Mouse (Mus musculus) limb, embryonic 11.5 days (tissue): ENCODE measurements around the gene Atoh8. TPM values are rescaled to one million over a fixed set of nuclear protein-coding genes. Genes with fewer than 3 reads are reported as not detected.

ENCODE experiments used
- ATAC-seq: fragments of 200-750 bp; cut with Nextera tagmentation; 2 replicates; pipeline ENCODE4 v1.8.0; 2017; ENCODE audit warnings: low read depth; ENCODE audit not compliant: insufficient number of reproducible peaks, low FRiP score, low TSS enrichment
- DNase-seq: peaks from one replicate; pipeline ENCODE4 v3.0.0-alpha.2; 2015; ENCODE audit warnings: low spot score
- H3K27ac ChIP-seq: fragments of 300-500 bp; sonication (generic); replicated peaks from 2 replicates; pipeline ENCODE4 v1.5.1; 2014; ENCODE audit warnings: low read depth, mild to moderate bottlenecking, low read length
- H3K27me3 ChIP-seq: fragments of 300-500 bp; sonication (generic); 2 replicates; pipeline ENCODE4 v1.6.1; 2014; ENCODE audit warnings: mild to moderate bottlenecking, low read length, mixed read lengths; ENCODE audit not compliant: control insufficient read depth, insufficient read depth
- H3K36me3 ChIP-seq: fragments of 300-500 bp; sonication (generic); 2 replicates; pipeline ENCODE4 v1.6.1; 2014; ENCODE audit warnings: mild to moderate bottlenecking, low read length, moderate library complexity, mixed read lengths; ENCODE audit not compliant: control insufficient read depth, insufficient read depth
- H3K4me1 ChIP-seq: fragments of 300-500 bp; sonication (generic); 2 replicates; pipeline ENCODE4 v1.6.1; 2014; ENCODE audit warnings: low read length, mixed read lengths; ENCODE audit not compliant: control insufficient read depth, insufficient read depth
- H3K4me2 ChIP-seq: fragments of 300-500 bp; sonication (generic); 2 replicates; pipeline ENCODE4 v1.6.1; 2014; ENCODE audit warnings: low read depth, mild to moderate bottlenecking, moderate library complexity; ENCODE audit not compliant: severe bottlenecking
- H3K4me3 ChIP-seq: fragments of 300-500 bp; sonication (generic); 2 replicates; pipeline ENCODE4 v1.5.1; 2014; ENCODE audit warnings: low read depth, low read length
- H3K9ac ChIP-seq: fragments of 300-500 bp; sonication (generic); 2 replicates; pipeline ENCODE4 v1.6.1; 2014; ENCODE audit warnings: mild to moderate bottlenecking, low read length
- H3K9me3 ChIP-seq: fragments of 300-500 bp; sonication (generic); 2 replicates; pipeline ENCODE4 v1.6.1; 2016; ENCODE audit warnings: low read length; ENCODE audit not compliant: control insufficient read depth
- WGBS: fragments of 180-500 bp; shearing (Covaris S2); extraction: QIAGEN DNeasy Blood & Tissue Kit; methylation state at CpG from one replicate; pipeline ENCODE4 v1.1.7; 2014; 5-methylcytosine and 5-hydroxymethylcytosine counted together
- polyA plus RNA-seq: library from polyadenylated mRNA; unstranded; fragments of >200 nt; fragmentation: Nextera tagmentation; extraction: Ambion mirVana; gene quantifications from 2 replicates; pipeline ENCODE4 v1.2.1, GENCODE M21; 2014

The Atoh8 gene
- polyA plus RNA-seq, 1 experiment from 2014 or later = 22.9 TPM

DNA sequence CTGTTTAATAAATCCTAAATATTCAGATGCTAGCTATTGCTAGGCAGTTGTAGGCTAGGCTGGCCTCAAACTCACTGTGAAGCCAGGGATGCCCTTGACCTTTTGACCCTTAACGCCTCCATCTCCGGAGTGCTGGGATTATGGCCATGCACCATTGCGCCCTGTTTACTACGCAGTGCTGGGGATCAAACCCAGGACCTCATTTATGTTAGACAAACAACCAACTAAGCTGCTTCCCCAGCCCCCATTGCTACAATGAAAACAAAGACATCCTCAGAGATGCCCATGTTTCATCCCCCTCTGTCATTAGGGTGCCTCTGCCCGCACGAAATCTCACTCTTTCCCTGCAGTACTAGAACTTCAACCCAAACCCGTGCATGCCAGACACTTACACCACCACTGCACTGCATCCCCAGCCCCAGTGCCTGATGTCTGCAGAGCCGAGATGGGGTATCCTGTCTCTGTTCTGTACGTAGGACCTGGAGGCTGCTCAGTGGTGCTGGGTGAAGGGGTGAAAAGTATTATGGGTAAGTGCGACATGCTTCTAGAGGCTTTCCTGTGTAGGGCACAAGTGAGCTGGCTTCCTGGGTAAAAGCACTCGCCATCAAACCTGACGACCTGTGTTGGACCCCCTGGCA is 26.4 kb upstream of the Atoh8 start:
- Histone ChIP-seq H3K27ac (no peak overlapping the region), H3K9ac (no peak overlapping the region), H3K9me3 (no peaks in the 10 kb centered on the region), H3K4me2 (no peak overlapping the region), H3K36me3 (no peaks in the 10 kb centered on the region), H3K27me3 (no peaks in the 10 kb centered on the region), H3K4me1 (no peaks in the 10 kb centered on the region), H3K4me3 (no peak overlapping the region)
- ATAC-seq = no peak
- WGBS = 73% methylated on average over 12 of the region's 12 CpGs
- DNase-seq = no peak

DNA sequence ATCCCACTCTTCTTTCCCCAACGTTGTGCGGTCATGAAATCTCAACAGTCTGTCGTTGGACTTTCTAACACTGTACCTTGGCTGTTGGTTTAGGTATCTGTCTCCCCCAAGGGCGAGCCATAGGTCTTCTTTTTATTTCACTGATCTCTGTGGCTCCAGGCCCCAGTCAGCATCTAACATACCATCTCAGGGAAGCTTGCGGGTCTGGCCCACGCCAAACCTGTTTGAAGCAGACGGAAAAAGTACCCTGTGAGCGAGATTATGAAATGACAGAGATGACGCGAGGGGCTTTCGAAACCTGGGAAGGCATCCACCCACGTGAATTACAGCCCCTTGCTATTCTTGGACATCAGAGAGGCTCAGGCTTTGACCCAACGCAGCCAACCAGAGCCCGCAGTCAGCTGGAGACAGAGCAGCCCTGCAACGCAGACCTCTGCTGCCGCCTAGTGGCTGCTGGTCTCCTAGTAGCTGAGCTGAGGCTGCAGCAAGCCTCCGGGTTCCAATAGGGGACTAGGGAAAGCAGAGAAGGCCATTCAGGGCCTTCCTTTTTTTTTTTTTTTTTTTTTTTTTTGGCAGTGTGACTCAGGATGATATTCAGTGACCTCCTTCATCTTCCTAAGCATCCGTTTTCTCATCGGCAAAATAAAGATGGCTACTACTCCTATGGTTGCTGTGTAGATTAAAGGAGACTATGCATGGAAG is 25.8 kb upstream of the Atoh8 start:
- WGBS = 34% methylated on average over 19 of the region's 19 CpGs
- no peak overlapping the region for H3K27ac ChIP-seq
- ATAC-seq = peak; percentile 82

DNA sequence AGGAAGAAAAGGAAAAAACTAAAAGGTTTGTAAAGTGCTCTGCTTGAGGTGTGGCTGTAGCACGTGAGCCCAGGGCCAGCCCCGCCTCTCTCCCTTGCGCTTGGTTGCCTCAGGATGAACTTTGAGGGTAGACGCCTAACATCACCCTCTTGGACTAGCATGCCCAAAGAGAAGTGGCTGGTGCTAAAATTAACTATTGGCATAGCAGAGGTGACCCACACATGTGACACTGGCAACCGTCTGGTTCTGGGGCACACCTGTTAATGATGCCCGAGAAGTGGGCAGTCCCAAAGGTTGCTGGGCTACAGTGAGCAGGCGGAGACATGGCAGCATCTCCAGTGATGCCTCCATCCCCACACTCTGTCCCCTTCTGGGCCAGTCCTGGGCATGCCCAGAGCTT is 24.1 kb upstream of the Atoh8 start:
- Histone ChIP-seq H3K27me3 (no peaks in the 10 kb centered on the region), H3K36me3 (no peaks in the 10 kb centered on the region), H3K27ac (no peak overlapping the region), H3K4me2 (no peak overlapping the region), H3K4me1 (peaks cover under 1% of the 10 kb centered on the region; the same call in 1 of the 2 replicates), H3K9ac (no peak overlapping the region), H3K9me3 (no peaks in the 10 kb centered on the region), H3K4me3 (no peak overlapping the region)
- DNase-seq (no peak), ATAC-seq (no peak)
- WGBS = 78% methylated on average over 7 of the region's 7 CpGs

More for the DNA sequence above, 25.8 kb upstream of the Atoh8 start:
- Histone ChIP-seq H3K9me3 (no peaks in the 10 kb centered on the region), H3K36me3 (no peaks in the 10 kb centered on the region), H3K4me1 (no peaks in the 10 kb centered on the region), H3K4me3 (no peak overlapping the region), H3K9ac (no peak overlapping the region), H3K4me2 (no peak overlapping the region), H3K27me3 (no peaks in the 10 kb centered on the region)
- DNase-seq = peak; percentile 97

DNA sequence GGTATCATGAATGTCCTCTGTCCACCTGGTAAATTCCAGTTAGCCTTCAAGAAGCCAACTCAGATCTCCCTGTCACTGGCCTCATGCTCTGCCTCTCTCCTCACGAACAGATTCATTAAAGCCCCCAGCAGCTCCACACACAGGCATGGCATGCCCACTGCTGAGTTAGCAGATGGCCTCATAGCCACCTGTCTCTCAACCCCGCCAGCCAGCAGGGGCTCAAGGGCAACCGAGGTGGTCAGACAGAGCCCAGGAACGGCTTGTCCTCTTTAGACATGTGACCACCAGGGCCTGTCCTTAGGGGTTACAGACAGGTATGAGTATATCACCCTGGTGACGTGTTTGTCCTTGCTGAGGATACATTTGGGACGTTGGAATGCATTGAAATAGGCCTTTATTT is 19.9 kb upstream of the Atoh8 start:
- 73% methylated on average over 6 of the region's 6 CpGs for WGBS
- Histone ChIP-seq H3K27me3 (no peaks in the 10 kb centered on the region), H3K27ac (no peak overlapping the region), H3K4me3 (no peak overlapping the region), H3K9ac (no peak overlapping the region), H3K9me3 (no peaks in the 10 kb centered on the region), H3K4me2 (no peak overlapping the region), H3K36me3 (no peaks in the 10 kb centered on the region), H3K4me1 (peaks cover 4% of the 10 kb centered on the region; the same call in 1 of the 2 replicates)
- no peak for ATAC-seq
- DNase-seq = no peak

DNA sequence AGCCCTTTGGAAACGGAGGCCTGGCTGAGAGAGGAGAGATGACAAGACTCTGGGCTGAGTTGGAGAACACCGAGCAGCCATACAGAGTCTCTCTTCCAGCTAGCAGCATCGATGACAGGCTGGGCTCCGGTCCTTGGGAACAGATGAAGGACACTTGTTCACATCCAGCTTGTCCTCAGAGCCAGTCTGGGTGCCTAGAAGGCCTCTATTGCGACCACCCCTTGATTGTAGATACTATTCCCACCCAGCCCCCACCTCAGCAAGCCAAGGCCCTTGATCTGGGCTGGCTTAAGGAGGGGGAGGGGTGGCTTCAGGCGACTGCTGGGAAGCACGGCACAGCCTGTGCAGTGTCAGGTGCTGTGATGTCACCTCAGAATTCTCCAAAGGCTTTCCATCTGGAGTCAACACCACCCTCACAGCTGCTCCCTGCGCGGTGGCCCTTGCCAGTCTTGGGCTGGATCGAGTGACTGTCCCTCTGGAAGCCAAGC is 19.3 kb upstream of the Atoh8 start:
- Histone ChIP-seq H3K9ac (no peak overlapping the region), H3K9me3 (no peaks in the 10 kb centered on the region), H3K27ac (no peak overlapping the region), H3K4me3 (no peak overlapping the region), H3K36me3 (no peaks in the 10 kb centered on the region), H3K4me1 (peaks cover 4% of the 10 kb centered on the region; the same call in 1 of the 2 replicates), H3K27me3 (no peaks in the 10 kb centered on the region), H3K4me2 (no peak overlapping the region)
- ATAC-seq (peak; percentile 47; the same call in 1 of the 2 replicates), DNase-seq (no peak)
- 55% methylated on average over 10 of the region's 10 CpGs for WGBS

DNA sequence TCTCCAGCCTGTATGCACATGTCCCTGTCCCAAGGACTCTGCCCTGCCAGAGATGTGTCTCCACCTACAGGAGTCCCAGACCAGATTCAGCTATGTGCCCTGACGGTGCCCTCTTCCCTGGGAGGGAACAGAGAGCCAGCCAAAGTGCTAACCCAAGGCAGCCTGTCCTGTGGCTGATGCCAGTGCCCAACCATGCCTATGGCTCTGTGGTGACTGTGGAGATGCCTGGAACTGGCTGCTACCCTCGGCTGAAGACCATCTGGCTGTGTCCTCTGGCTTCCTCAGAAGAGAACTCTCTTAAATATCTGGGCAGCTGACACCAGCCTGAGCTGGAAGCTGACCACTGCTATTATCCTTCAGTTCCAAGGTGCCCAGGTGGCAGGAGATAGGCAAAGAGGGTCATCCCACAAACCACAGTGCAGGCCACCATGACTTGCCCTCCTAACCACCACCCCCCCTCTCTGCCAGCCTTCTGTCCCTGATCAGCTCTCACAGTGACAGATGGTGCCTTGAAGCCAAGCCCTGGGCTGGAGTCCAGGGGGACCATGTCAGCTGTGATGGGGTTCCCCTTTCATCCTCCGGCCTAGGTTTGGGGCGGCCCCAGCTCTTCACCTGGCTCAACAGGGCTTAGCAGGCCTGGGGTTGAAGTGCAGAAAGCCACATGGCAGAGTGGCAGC is 18.7 kb upstream of the Atoh8 start:
- H3K27ac ChIP-seq = no peak overlapping the region
- H3K4me3 ChIP-seq = no peak overlapping the region
- ATAC-seq (no peak), DNase-seq (no peak)
- H3K4me2 ChIP-seq = no peak overlapping the region
- 79% methylated on average over 4 of the region's 4 CpGs for WGBS
- no peak overlapping the region for H3K9ac ChIP-seq
- H3K9me3 ChIP-seq = no peaks in the 10 kb centered on the region
- H3K4me1 ChIP-seq = peaks cover 6% of the 10 kb centered on the region; the same call in 1 of the 2 replicates
- no peaks in the 10 kb centered on the region for H3K27me3 ChIP-seq
- H3K36me3 ChIP-seq = no peaks in the 10 kb centered on the region

DNA sequence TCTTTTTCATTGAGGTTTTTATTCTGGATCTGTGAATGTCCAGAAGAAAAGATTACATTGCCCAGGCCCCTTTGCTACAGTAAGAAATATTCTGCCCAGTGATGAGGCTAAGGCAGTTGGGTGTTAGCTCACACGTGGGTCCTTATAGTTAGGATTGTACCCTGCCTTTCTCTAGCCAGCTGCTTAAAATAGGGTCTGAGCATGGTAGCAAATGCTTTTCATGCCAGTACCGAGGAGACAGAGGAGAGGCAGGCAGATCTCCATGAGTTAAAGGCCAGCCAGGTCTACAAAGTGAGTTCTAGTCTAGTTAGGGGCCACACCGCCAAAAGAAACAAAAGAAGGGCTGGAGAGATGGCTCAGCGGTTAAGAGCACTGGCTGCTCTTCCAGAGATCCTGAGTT is 17.8 kb upstream of the Atoh8 start:
- Histone ChIP-seq H3K27ac (no peak overlapping the region), H3K4me1 (peaks cover 7% of the 10 kb centered on the region; the same call in 1 of the 2 replicates), H3K36me3 (no peaks in the 10 kb centered on the region), H3K27me3 (no peaks in the 10 kb centered on the region), H3K4me2 (no peak overlapping the region), H3K4me3 (no peak overlapping the region), H3K9ac (no peak overlapping the region), H3K9me3 (no peaks in the 10 kb centered on the region)
- ATAC-seq (no peak), DNase-seq (no peak)
- 90% methylated on average over 4 of the region's 4 CpGs for WGBS

DNA sequence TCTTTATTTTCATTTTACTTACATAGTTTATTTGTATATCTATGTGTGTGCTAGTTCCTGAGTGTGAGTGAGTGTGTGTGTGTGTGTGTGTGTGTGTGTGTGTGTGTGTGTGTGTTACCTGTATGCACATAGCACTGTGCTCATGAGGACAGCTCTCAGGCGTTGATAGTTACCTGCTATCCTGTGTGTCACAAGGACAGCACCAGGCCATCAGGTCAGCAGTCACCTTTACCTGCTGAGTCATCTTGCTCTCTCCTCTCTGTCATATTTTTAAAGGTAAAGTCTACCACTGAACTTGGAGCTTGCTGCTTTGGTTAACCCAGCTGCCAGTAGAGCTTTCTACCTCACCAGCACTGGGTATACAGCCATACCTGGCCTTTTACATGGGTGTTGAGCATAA is 17.1 kb upstream of the Atoh8 start:
- DNase-seq = no peak
- Histone ChIP-seq H3K36me3 (no peaks in the 10 kb centered on the region), H3K4me2 (no peak overlapping the region), H3K4me3 (no peak overlapping the region), H3K27me3 (no peaks in the 10 kb centered on the region), H3K9ac (no peak overlapping the region), H3K9me3 (no peaks in the 10 kb centered on the region), H3K27ac (no peak overlapping the region), H3K4me1 (peaks cover 7% of the 10 kb centered on the region; the same call in 1 of the 2 replicates)
- ATAC-seq = no peak
- 86% methylated on average over 1 of the region's 1 CpGs for WGBS
